Mouse (Mus musculus): Measurements from ENCODE around the gene Dlk1. TPM values are rescaled to one million over a fixed set of nuclear protein-coding genes. Genes with fewer than 3 reads are reported as not detected.

Dlk1 gene
- 525 and 559 TPM in 2 replicates for polyA plus RNA-seq (2015; fragmentation: Nextera tagmentation; extraction: Ambion mirVana)

GRCm38 (mm10) chr12:109452592-109452991, at the start of gene Dlk1:
TSS of gene Dlk1 (plus strand) at chr12:109452823.
- Histone ChIP-seq H3K9ac (peak within 1 kb of the TSS; percentile 55), H3K27ac (peak within 1 kb of the TSS; percentile 68), H3K4me2 (peak within 1 kb of the TSS; percentile 90), H3K4me1 (peaks cover 79% of the 10 kb centered on the region), H3K4me3 (peak within 1 kb of the TSS; percentile 57), H3K27me3 (peaks cover 43% of the 10 kb centered on the region), H3K9me3 (no peaks in the 10 kb centered on the region), H3K36me3 (no peaks in the 10 kb centered on the region)
- no peak for ATAC-seq (ENCODE audit: borderline replicate concordance, extremely low read depth, low FRiP score, low TSS enrichment)
- 22% methylated on average over 13 of the region's 13 CpGs for WGBS

GRCm38 (mm10) chr12:109402943-109403342, 49.7 kb upstream of the Dlk1 start:
- H3K27me3 ChIP-seq = no peaks in the 10 kb centered on the region
- peak overlapping the region; percentile 81 for H3K27ac ChIP-seq
- peaks cover 51% of the 10 kb centered on the region for H3K4me1 ChIP-seq
- WGBS = 34% methylated on average over 5 of the region's 5 CpGs
- H3K4me2 ChIP-seq = no peak overlapping the region
- no peak for ATAC-seq (ENCODE audit: borderline replicate concordance, extremely low read depth, low FRiP score, low TSS enrichment)
- no peak overlapping the region for H3K4me3 ChIP-seq
- no peaks in the 10 kb centered on the region for H3K36me3 ChIP-seq
- no peaks in the 10 kb centered on the region for H3K9me3 ChIP-seq
- H3K9ac ChIP-seq = no peak overlapping the region

GRCm38 (mm10) chr12:109403752-109404151, 48.9 kb upstream of the Dlk1 start:
- Histone ChIP-seq H3K27me3 (no peaks in the 10 kb centered on the region), H3K4me3 (no peak overlapping the region), H3K27ac (no peak overlapping the region), H3K9ac (no peak overlapping the region), H3K9me3 (no peaks in the 10 kb centered on the region), H3K36me3 (no peaks in the 10 kb centered on the region), H3K4me2 (no peak overlapping the region), H3K4me1 (peaks cover 47% of the 10 kb centered on the region)
- ATAC-seq (ENCODE audit: borderline replicate concordance, extremely low read depth, low FRiP score, low TSS enrichment) = no peak
- WGBS = 60% methylated on average over 9 of the region's 9 CpGs

GRCm38 (mm10) chr12:109406018-109406417, 46.6 kb upstream of the Dlk1 start:
- H3K4me1 ChIP-seq = peaks cover 43% of the 10 kb centered on the region
- H3K4me3 ChIP-seq = no peak overlapping the region
- 66% methylated on average over 3 of the region's 3 CpGs for WGBS
- no peaks in the 10 kb centered on the region for H3K27me3 ChIP-seq
- no peak for ATAC-seq (ENCODE audit: borderline replicate concordance, extremely low read depth, low FRiP score, low TSS enrichment)
- H3K27ac ChIP-seq = no peak overlapping the region
- H3K9ac ChIP-seq = no peak overlapping the region
- H3K9me3 ChIP-seq = no peaks in the 10 kb centered on the region
- no peaks in the 10 kb centered on the region for H3K36me3 ChIP-seq
- H3K4me2 ChIP-seq = no peak overlapping the region

GRCm38 (mm10) chr12:109410723-109411122, 41.9 kb upstream of the Dlk1 start:
- ATAC-seq (ENCODE audit: borderline replicate concordance, extremely low read depth, low FRiP score, low TSS enrichment) = peak; percentile 33; the same call in 1 of the 2 replicates
- H3K27me3 ChIP-seq = no peaks in the 10 kb centered on the region
- peaks cover 45% of the 10 kb centered on the region for H3K4me1 ChIP-seq
- H3K4me3 ChIP-seq = no peak overlapping the region
- peak overlapping the region; percentile 87 for H3K27ac ChIP-seq
- WGBS = 35% methylated on average over 11 of the region's 11 CpGs
- peak overlapping the region; percentile 16; the same call in 1 of the 2 replicates for H3K9ac ChIP-seq
- no peaks in the 10 kb centered on the region for H3K36me3 ChIP-seq
- H3K9me3 ChIP-seq = no peaks in the 10 kb centered on the region
- no peak overlapping the region for H3K4me2 ChIP-seq

GRCm38 (mm10) chr12:109411172-109412070, 41.2 kb upstream of the Dlk1 start:
- no peaks in the 10 kb centered on the region for H3K9me3 ChIP-seq
- H3K4me2 ChIP-seq = no peak overlapping the region
- H3K27ac ChIP-seq = peak overlapping the region; percentile 87
- no peak overlapping the region for H3K4me3 ChIP-seq
- no peaks in the 10 kb centered on the region for H3K27me3 ChIP-seq
- H3K36me3 ChIP-seq = no peaks in the 10 kb centered on the region
- 52% methylated on average over 9 of the region's 9 CpGs for whole genome bisulfite sequencing
- peak; percentile 70 for ATAC-seq (ENCODE audit: borderline replicate concordance, extremely low read depth, low FRiP score, low TSS enrichment)
- peak overlapping the region; percentile 16; the same call in 1 of the 2 replicates for H3K9ac ChIP-seq
- peaks cover 45% of the 10 kb centered on the region for H3K4me1 ChIP-seq

- H3K9ac ChIP-seq = no peak overlapping the region
- ATAC-seq (ENCODE audit: borderline replicate concordance, extremely low read depth, low FRiP score, low TSS enrichment) = no peak; the same call in 1 of the 2 replicates
- no peaks in the 10 kb centered on the region for H3K9me3 ChIP-seq
- H3K4me1 ChIP-seq = peaks cover 47% of the 10 kb centered on the region
- H3K27ac ChIP-seq = peak overlapping the region; percentile 87
- WGBS = 53% methylated on average over 8 of the region's 8 CpGs
- H3K36me3 ChIP-seq = no peaks in the 10 kb centered on the region
- no peak overlapping the region for H3K4me2 ChIP-seq
- H3K27me3 ChIP-seq = no peaks in the 10 kb centered on the region
- no peak overlapping the region for H3K4me3 ChIP-seq
These were observed 40.6 kb upstream of the Dlk1 start for GRCm38 (mm10) chr12:109412071-109412440.

- Histone ChIP-seq H3K4me1 (peaks cover 53% of the 10 kb centered on the region), H3K27ac (peak overlapping the region; percentile 87), H3K4me2 (no peak overlapping the region), H3K9me3 (no peaks in the 10 kb centered on the region), H3K36me3 (no peaks in the 10 kb centered on the region), H3K27me3 (no peaks in the 10 kb centered on the region), H3K9ac (no peak overlapping the region), H3K4me3 (no peak overlapping the region)
- peak; percentile 32 for ATAC-seq (ENCODE audit: borderline replicate concordance, extremely low read depth, low FRiP score, low TSS enrichment)
- 12% methylated on average over 5 of the region's 5 CpGs for WGBS
These were observed 39.9 kb upstream of the Dlk1 start for GRCm38 (mm10) chr12:109412675-109413074.

GRCm38 (mm10) chr12:109413321-109413720, 39.3 kb upstream of the Dlk1 start:
- no peak overlapping the region for H3K4me3 ChIP-seq
- H3K36me3 ChIP-seq = no peaks in the 10 kb centered on the region
- H3K4me2 ChIP-seq = no peak overlapping the region
- H3K27me3 ChIP-seq = no peaks in the 10 kb centered on the region
- H3K27ac ChIP-seq = peak overlapping the region; percentile 87
- no peak for ATAC-seq (ENCODE audit: borderline replicate concordance, extremely low read depth, low FRiP score, low TSS enrichment)
- no peak overlapping the region for H3K9ac ChIP-seq
- no peaks in the 10 kb centered on the region for H3K9me3 ChIP-seq
- 53% methylated on average over 4 of the region's 4 CpGs for WGBS
- peaks cover 60% of the 10 kb centered on the region for H3K4me1 ChIP-seq

GRCm38 (mm10) chr12:109416681-109417080, 35.9 kb upstream of the Dlk1 start:
- Histone ChIP-seq H3K36me3 (no peaks in the 10 kb centered on the region), H3K4me3 (no peak overlapping the region), H3K4me1 (peaks cover 42% of the 10 kb centered on the region), H3K9ac (no peak overlapping the region), H3K27me3 (no peaks in the 10 kb centered on the region), H3K4me2 (no peak overlapping the region), H3K27ac (no peak overlapping the region; the same call in 1 of the 2 replicates), H3K9me3 (no peaks in the 10 kb centered on the region)
- ATAC-seq (ENCODE audit: borderline replicate concordance, extremely low read depth, low FRiP score, low TSS enrichment) = no peak
- 79% methylated on average over 5 of the region's 5 CpGs for WGBS

- H3K4me3 ChIP-seq = no peak overlapping the region
- H3K27ac ChIP-seq = peak overlapping the region; percentile 64
- ATAC-seq (ENCODE audit: borderline replicate concordance, extremely low read depth, low FRiP score, low TSS enrichment) = peak; percentile 68
- no peak overlapping the region for H3K4me2 ChIP-seq
- H3K27me3 ChIP-seq = no peaks in the 10 kb centered on the region
- H3K9ac ChIP-seq = no peak overlapping the region
- H3K36me3 ChIP-seq = no peaks in the 10 kb centered on the region
- WGBS = 28% methylated on average over 14 of the region's 14 CpGs
- peaks cover 32% of the 10 kb centered on the region for H3K4me1 ChIP-seq
- H3K9me3 ChIP-seq = no peaks in the 10 kb centered on the region
These were observed 35.0 kb upstream of the Dlk1 start for GRCm38 (mm10) chr12:109417476-109418201.

GRCm38 (mm10) chr12:109420006-109420405, 32.6 kb upstream of the Dlk1 start:
- no peak for ATAC-seq (ENCODE audit: borderline replicate concordance, extremely low read depth, low FRiP score, low TSS enrichment)
- Histone ChIP-seq H3K9ac (no peak overlapping the region), H3K36me3 (no peaks in the 10 kb centered on the region)

More at GRCm38 (mm10) chr12:109420006-109420405, 32.6 kb upstream of the Dlk1 start:
- Histone ChIP-seq H3K9me3 (no peaks in the 10 kb centered on the region), H3K4me3 (no peak overlapping the region), H3K4me2 (no peak overlapping the region), H3K27ac (no peak overlapping the region), H3K4me1 (peaks cover 32% of the 10 kb centered on the region), H3K27me3 (no peaks in the 10 kb centered on the region)
- 46% methylated on average over 12 of the region's 12 CpGs for WGBS
